9 mouse cellular contexts compared by ENCODE assay signal in genomic region chr11:115734041-115734686, GRCm38 (mm10). TPM values are rescaled to one million over a fixed set of nuclear protein-coding genes. Genes with fewer than 3 reads are reported as not detected.
A peak's percentile ranks its signal among the peaks of the same experiment; 100 is the strongest.
DNase-seq lines count a peak whose midpoint lies in the region; ATAC-seq and TF ChIP-seq lines count a peak whose summit lies in the region.
"Had no signal": no experiment of that assay in that cellular context is flagged by ENCODE, and none has a peak within 500 bp of the region (broad histone marks: within the 10 kb centered on the region; RNA-seq: fewer than 3 reads in every experiment).

No protein-coding gene starts in this region.

- peak overlapping the region; percentile 28; the same call in 1 of the 2 replicates for H3K27ac ChIP-seq in left cerebral cortex, adult 2 months
- H3K27ac ChIP-seq in embryonic facial prominence, embryonic 14.5 days (replicated peaks; ENCODE audit: low read depth, low read length): peak overlapping the region; percentile 12; the same call in 1 of the 2 replicates

- no peak overlapping the region for H3K4me3 ChIP-seq in left cerebral cortex, adult 2 months
- H3K4me3 ChIP-seq in embryonic facial prominence, embryonic 14.5 days (ENCODE audit: low read depth, low read length): no peak overlapping the region

- H3K27me3 ChIP-seq in embryonic facial prominence, embryonic 14.5 days (replicated peaks; ENCODE audit: control insufficient read depth, insufficient read depth, low read length): no peaks in the 10 kb centered on the region

- ATAC-seq in embryonic facial prominence, embryonic 14.5 days (ENCODE audit: low read depth): peak; percentile 57; the same call in 1 of the 2 replicates

- intact Hi-C loops in left cerebral cortex, adult 2 months (cut with DNase I): no loop called here

- no peak overlapping the region for H3K4me2 ChIP-seq in embryonic facial prominence, embryonic 14.5 days (ENCODE audit: low read depth, low read length)

- TF ChIP-seq CTCF in left cerebral cortex, adult 2 months (IDR thresholded peaks at IDR 0.05): no peak

- H3K9me3 ChIP-seq in embryonic facial prominence, embryonic 14.5 days (ENCODE audit: control insufficient read depth, low read length): no peaks in the 10 kb centered on the region

- 50% methylated on average over 11 of the region's 11 CpGs for WGBS in embryonic facial prominence, embryonic 14.5 days

- no peaks in the 10 kb centered on the region for H3K36me3 ChIP-seq in embryonic facial prominence, embryonic 14.5 days (ENCODE audit: control insufficient read depth, insufficient read depth, low read length)

- no peak overlapping the region for H3K9ac ChIP-seq in embryonic facial prominence, embryonic 14.5 days (ENCODE audit: low read depth, low read length)

- peaks cover 11% of the 10 kb centered on the region for H3K4me1 ChIP-seq in embryonic facial prominence, embryonic 14.5 days (ENCODE audit: control insufficient read depth, insufficient read depth, low read length)

- no peak for DNase-seq in left cerebral cortex, adult 2 months (ENCODE audit: extremely low spot score in 1 of 2, low spot score in 2 of 2)
- no peak for DNase-seq in left cerebral cortex, adult 11 months (ENCODE audit: low spot score)
- DNase-seq in R1 (ENCODE audit: low read depth, low spot score): peak; percentile 90
- peak; percentile 67 for DNase-seq in embryonic facial prominence, embryonic 14.5 days (ENCODE audit: low spot score)
- DNase-seq in kidney, postnatal 10 days: peak; percentile 60
- no peak for DNase-seq in layer of hippocampus, adult 8-10 months (ENCODE audit: low spot score in 2 of 2)
- DNase-seq in cerebellum, adult 9-10 months: no peak
- DNase-seq: cerebellum, adult 2 months; thymus, postnatal 4 days had no signal

RNA-seq across cellular contexts. Expression of gene Grb2, which starts 25.8 kb away (rescaled TPM):
- total RNA-seq in left cerebral cortex, adult 2 months (2021): 100 to 1,000 TPM; 186 to 196 TPM
- polyA plus RNA-seq in embryonic facial prominence, embryonic 14.5 days (2014; fragmentation: Nextera tagmentation; extraction: Ambion mirVana): 66.7 TPM in 2 replicates
- 100 to 1,000 TPM; 179 to 220 (median 196) TPM for total RNA-seq in layer of hippocampus, adult 8-10 months (2022)

RNA-seq across cellular contexts. Expression of gene Tmem94, which starts 31.1 kb away (rescaled TPM):
- total RNA-seq in left cerebral cortex, adult 2 months (2021): 10 to 100 TPM; 62.3 to 62.7 TPM
- 15.4 and 18.2 TPM in 2 replicates for polyA plus RNA-seq in embryonic facial prominence, embryonic 14.5 days (2014; fragmentation: Nextera tagmentation; extraction: Ambion mirVana)
- total RNA-seq in layer of hippocampus, adult 8-10 months (2022): 10 to 100 TPM; 49.7 to 64.2 (median 52.3) TPM

Comparison
In these comparisons a context has a peak if more than half of its experiments do, and no peak if none do; other contexts are left out.
1. DNase-seq: peak in R1 (single experiment), embryonic facial prominence, embryonic 14.5 days (single experiment) and kidney, postnatal 10 days (single experiment); none in left cerebral cortex, adult 2 months (0 of 2), left cerebral cortex, adult 11 months (single experiment), layer of hippocampus, adult 8-10 months (0 of 2) and cerebellum, adult 9-10 months (single experiment).